ENCODE assay signal across 8 mouse cellular contexts in genomic region chr2:84734351-84734864, GRCm38 (mm10). TPM values are rescaled to one million over a fixed set of nuclear protein-coding genes. Genes with fewer than 3 reads are reported as not detected.
A peak's percentile ranks its signal among the peaks of the same experiment; 100 is the strongest.
DNase-seq lines count a peak whose midpoint lies in the region; ATAC-seq lines count a peak whose summit lies in the region.

No protein-coding gene starts in this region.

- H3K27ac ChIP-seq in heart, embryonic 11.5 days (ENCODE audit: low read depth, low read length), result peak overlapping the region; percentile 85
- H3K27ac ChIP-seq in hindbrain, embryonic 11.5 days (ENCODE audit: low read depth, low read length), result peak overlapping the region; percentile 74
- peak overlapping the region; percentile 92 for H3K27ac ChIP-seq in midbrain, embryonic 10.5 days (replicated peaks)

- H3K9me3 ChIP-seq in heart, embryonic 11.5 days (replicated peaks; ENCODE audit: control insufficient read depth, low read length), result no peaks in the 10 kb centered on the region
- no peaks in the 10 kb centered on the region for H3K9me3 ChIP-seq in hindbrain, embryonic 11.5 days (ENCODE audit: control insufficient read depth, low read length)
- H3K9me3 ChIP-seq in midbrain, embryonic 10.5 days (replicated peaks), result no peaks in the 10 kb centered on the region

- H3K4me3 ChIP-seq in heart, embryonic 11.5 days (ENCODE audit: low read depth, low read length), result peak overlapping the region; percentile 53
- H3K4me3 ChIP-seq in hindbrain, embryonic 11.5 days (ENCODE audit: low read depth, low read length), result peak overlapping the region; percentile 50
- peak overlapping the region; percentile 66 for H3K4me3 ChIP-seq in midbrain, embryonic 10.5 days

- peaks cover 53% of the 10 kb centered on the region for H3K4me1 ChIP-seq in heart, embryonic 11.5 days (ENCODE audit: control insufficient read depth, insufficient read depth, low read length)
- H3K4me1 ChIP-seq in hindbrain, embryonic 11.5 days (replicated peaks; ENCODE audit: control insufficient read depth, insufficient read depth, low read length), result peaks cover 21% of the 10 kb centered on the region
- peaks cover 63% of the 10 kb centered on the region for H3K4me1 ChIP-seq in midbrain, embryonic 10.5 days

- no peak for ATAC-seq in heart, embryonic 11.5 days (replicated peaks; ENCODE audit: insufficient number of reproducible peaks, low FRiP score, low TSS enrichment)
- ATAC-seq in CD4-positive, CD25-positive, alpha-beta regulatory T cell, adult 4 months, result peak; percentile 33
- ATAC-seq in hindbrain, embryonic 11.5 days (ENCODE audit: low FRiP score), result peak; percentile 51
- no peak for ATAC-seq in megakaryocyte-erythroid progenitor cell, adult 5-6 weeks (replicated peaks; ENCODE audit: low FRiP score, low TSS enrichment, poor library complexity, severe bottlenecking)

- WGBS in heart, embryonic 11.5 days (ENCODE audit: insufficient replicate concordance), result under 1% methylated on average over 11 of the region's 11 CpGs
- under 1% methylated on average over 11 of the region's 11 CpGs for WGBS in hindbrain, embryonic 11.5 days
- under 1% methylated on average over 11 of the region's 11 CpGs for WGBS in midbrain, embryonic 10.5 days

- no peak for DNase-seq in heart, adult 9 months (ENCODE audit: low spot score in 2 of 2)
- DNase-seq in cerebellum, postnatal 14 days, result peak; percentile 58 to 68
- DNase-seq in hindbrain, embryonic 11.5 days (ENCODE audit: low spot score), result peak; percentile 76
- peak; percentile 68 for DNase-seq in midbrain, embryonic 10.5 days (ENCODE audit: low spot score)
- DNase-seq in urinary bladder, postnatal 25 days (ENCODE audit: low spot score), result no peak

- H3K36me3 ChIP-seq in heart, embryonic 11.5 days (ENCODE audit: control insufficient read depth, insufficient read depth, low read length), result no peaks in the 10 kb centered on the region
- H3K36me3 ChIP-seq in hindbrain, embryonic 11.5 days (ENCODE audit: control insufficient read depth, insufficient read depth, low read length), result no peaks in the 10 kb centered on the region
- no peaks in the 10 kb centered on the region for H3K36me3 ChIP-seq in midbrain, embryonic 10.5 days

- no peaks in the 10 kb centered on the region for H3K27me3 ChIP-seq in heart, embryonic 11.5 days (ENCODE audit: control insufficient read depth, insufficient read depth, low read length)
- no peaks in the 10 kb centered on the region for H3K27me3 ChIP-seq in hindbrain, embryonic 11.5 days (ENCODE audit: control insufficient read depth, insufficient read depth, low read length)
- H3K27me3 ChIP-seq in midbrain, embryonic 10.5 days (ENCODE audit: low read depth, poor library complexity, severe bottlenecking), result no peaks in the 10 kb centered on the region

- peak overlapping the region; percentile 76 for H3K9ac ChIP-seq in heart, embryonic 11.5 days (ENCODE audit: low read depth, low read length)
- peak overlapping the region; percentile 86 for H3K9ac ChIP-seq in hindbrain, embryonic 11.5 days (ENCODE audit: low read depth, low read length)

- peak overlapping the region; percentile 78 for H3K4me2 ChIP-seq in heart, embryonic 11.5 days
- peak overlapping the region; percentile 72 for H3K4me2 ChIP-seq in hindbrain, embryonic 11.5 days (replicated peaks; ENCODE audit: low read depth, low read length)

RNA-seq across cellular contexts. Expression of gene Ypel4, which starts 0.6 kb away (rescaled TPM):
- 8.5 and 13.8 TPM in 2 replicates for polyA plus RNA-seq in heart, embryonic 11.5 days (2014; fragmentation: Nextera tagmentation; extraction: Ambion mirVana)
- polyA plus RNA-seq in CD4-positive, CD25-positive, alpha-beta regulatory T cell, adult 4 months (2017; shearing (Covaris generic)), result 1 to 10 TPM; 1.3 to 2.1 TPM
- 13.7 and 16.4 TPM in 2 replicates for polyA plus RNA-seq in hindbrain, embryonic 11.5 days (2014; fragmentation: Nextera tagmentation; extraction: Ambion mirVana)
- 8.2 and 14.7 TPM in 2 replicates for polyA plus RNA-seq in midbrain, embryonic 10.5 days (2016; fragmentation: Nextera tagmentation; extraction: Ambion mirVana)
- total RNA-seq in megakaryocyte-erythroid progenitor cell, adult 5-6 weeks (2014; fragmentation: Nextera tagmentation), result 0.39 and 1.6 TPM in 2 replicates
- 3.7 TPM in 1 of 2 replicates, not detected in the other for total RNA-seq in megakaryocyte-erythroid progenitor cell, adult 5-6 weeks (2017)

RNA-seq across cellular contexts. Expression of gene Clp1, which starts 7.3 kb away (rescaled TPM):
- 26.6 and 30.4 TPM in 2 replicates for polyA plus RNA-seq in heart, embryonic 11.5 days (2014; fragmentation: Nextera tagmentation; extraction: Ambion mirVana)
- 10 to 100 TPM; 50.3 to 54.6 TPM for polyA plus RNA-seq in CD4-positive, CD25-positive, alpha-beta regulatory T cell, adult 4 months (2017; shearing (Covaris generic))
- polyA plus RNA-seq in hindbrain, embryonic 11.5 days (2014; fragmentation: Nextera tagmentation; extraction: Ambion mirVana), result 44.3 and 53.9 TPM in 2 replicates
- polyA plus RNA-seq in midbrain, embryonic 10.5 days (2016; fragmentation: Nextera tagmentation; extraction: Ambion mirVana), result 51.6 and 52.6 TPM in 2 replicates
- 35.4 and 38.0 TPM in 2 replicates for total RNA-seq in megakaryocyte-erythroid progenitor cell, adult 5-6 weeks (2014; fragmentation: Nextera tagmentation)
- total RNA-seq in megakaryocyte-erythroid progenitor cell, adult 5-6 weeks (2017), result 43.8 and 46.5 TPM in 2 replicates

RNA-seq across cellular contexts. Expression of gene Gm19426, which starts 9.0 kb away (rescaled TPM):
- 6.6 and 6.9 TPM in 2 replicates for polyA plus RNA-seq in heart, embryonic 11.5 days (2014; fragmentation: Nextera tagmentation; extraction: Ambion mirVana)
- polyA plus RNA-seq in CD4-positive, CD25-positive, alpha-beta regulatory T cell, adult 4 months (2017; shearing (Covaris generic)), result not detected
- polyA plus RNA-seq in hindbrain, embryonic 11.5 days (2014; fragmentation: Nextera tagmentation; extraction: Ambion mirVana), result 7.1 TPM in 2 replicates
- 9.0 and 10.8 TPM in 2 replicates for polyA plus RNA-seq in midbrain, embryonic 10.5 days (2016; fragmentation: Nextera tagmentation; extraction: Ambion mirVana)
- 0.98 TPM in 1 of 2 replicates, not detected in the other for total RNA-seq in megakaryocyte-erythroid progenitor cell, adult 5-6 weeks (2014; fragmentation: Nextera tagmentation)
- total RNA-seq in megakaryocyte-erythroid progenitor cell, adult 5-6 weeks (2017), result not detected in 2 replicates

RNA-seq across cellular contexts. Expression of gene Zdhhc5, which starts 19.4 kb away (rescaled TPM):
- polyA plus RNA-seq in heart, embryonic 11.5 days (2014; fragmentation: Nextera tagmentation; extraction: Ambion mirVana), result 29.2 and 31.0 TPM in 2 replicates
- polyA plus RNA-seq in CD4-positive, CD25-positive, alpha-beta regulatory T cell, adult 4 months (2017; shearing (Covaris generic)), result 10 to 100 TPM; 10.1 to 12.5 TPM
- 22.5 and 30.1 TPM in 2 replicates for polyA plus RNA-seq in hindbrain, embryonic 11.5 days (2014; fragmentation: Nextera tagmentation; extraction: Ambion mirVana)
- polyA plus RNA-seq in midbrain, embryonic 10.5 days (2016; fragmentation: Nextera tagmentation; extraction: Ambion mirVana), result 22.8 and 26.0 TPM in 2 replicates
- total RNA-seq in megakaryocyte-erythroid progenitor cell, adult 5-6 weeks (2014; fragmentation: Nextera tagmentation), result 37.6 and 44.6 TPM in 2 replicates
- 23.9 and 37.0 TPM in 2 replicates for total RNA-seq in megakaryocyte-erythroid progenitor cell, adult 5-6 weeks (2017)

RNA-seq across cellular contexts. Expression of gene Serping1, which starts 40.8 kb away (rescaled TPM):
- polyA plus RNA-seq in heart, embryonic 11.5 days (2014; fragmentation: Nextera tagmentation; extraction: Ambion mirVana), result 35.0 and 41.8 TPM in 2 replicates
- polyA plus RNA-seq in CD4-positive, CD25-positive, alpha-beta regulatory T cell, adult 4 months (2017; shearing (Covaris generic)), result not detected
- polyA plus RNA-seq in hindbrain, embryonic 11.5 days (2014; fragmentation: Nextera tagmentation; extraction: Ambion mirVana), result 38.0 and 46.1 TPM in 2 replicates
- 27.6 and 35.8 TPM in 2 replicates for polyA plus RNA-seq in midbrain, embryonic 10.5 days (2016; fragmentation: Nextera tagmentation; extraction: Ambion mirVana)
- not detected in 2 replicates for total RNA-seq in megakaryocyte-erythroid progenitor cell, adult 5-6 weeks (2014; fragmentation: Nextera tagmentation)
- not detected in 2 replicates for total RNA-seq in megakaryocyte-erythroid progenitor cell, adult 5-6 weeks (2017)

Comparison
In these comparisons a context has a peak if more than half of its experiments do, and no peak if none do; other contexts are left out.
1. ATAC-seq: peak in CD4-positive, CD25-positive, alpha-beta regulatory T cell, adult 4 months (single experiment) and hindbrain, embryonic 11.5 days (single experiment); none in heart, embryonic 11.5 days (single experiment) and megakaryocyte-erythroid progenitor cell, adult 5-6 weeks (single experiment).
2. DNase-seq: peak in cerebellum, postnatal 14 days (2 of 2), hindbrain, embryonic 11.5 days (single experiment) and midbrain, embryonic 10.5 days (single experiment); none in heart, adult 9 months (0 of 2) and urinary bladder, postnatal 25 days (single experiment).
3. Peak in every context shown above with its lines, with median percentiles within 50 percentile points of each other: H3K27ac ChIP-seq and H3K4me3 ChIP-seq.